Mouse (Mus musculus) embryonic facial prominence, embryonic 10.5 days (tissue): Measurements from ENCODE around the gene Nob1. TPM values are rescaled to one million over a fixed set of nuclear protein-coding genes. Genes with fewer than 3 reads are reported as not detected.
A peak's percentile ranks its signal among the peaks of the same experiment; 100 is the strongest.

Source experiments
- DNase-seq: peaks from one replicate; pipeline ENCODE4 v3.0.0-alpha.2; 2017; ENCODE audit warnings: low spot score
- H3K27ac ChIP-seq: fragments of 300-500 bp; sonication (generic); replicated peaks from 2 replicates; pipeline ENCODE4 v1.5.1; 2016; ENCODE audit warnings: mild to moderate bottlenecking
- H3K27me3 ChIP-seq: fragments of 300-500 bp; sonication (generic); replicated peaks from 2 replicates; pipeline ENCODE4 v1.6.1; 2016; ENCODE audit warnings: low read depth, mild to moderate bottlenecking; ENCODE audit not compliant: poor library complexity, severe bottlenecking
- H3K36me3 ChIP-seq: fragments of 300-500 bp; sonication (generic); replicated peaks from 2 replicates; pipeline ENCODE4 v1.6.1; 2016; ENCODE audit warnings: mild to moderate bottlenecking, moderate library complexity
- H3K4me1 ChIP-seq: fragments of 300-500 bp; sonication (generic); 2 replicates; pipeline ENCODE4 v1.6.1; 2016
- H3K4me3 ChIP-seq: fragments of 300-500 bp; sonication (generic); 2 replicates; pipeline ENCODE4 v1.5.1; 2016; ENCODE audit warnings: mild to moderate bottlenecking, moderate library complexity
- H3K9me3 ChIP-seq: fragments of 300-500 bp; sonication (generic); 2 replicates; pipeline ENCODE4 v1.6.1; 2016; ENCODE audit warnings: mild to moderate bottlenecking
- WGBS: fragments of 180-500 bp; shearing (Covaris S2); methylation state at CpG from one replicate; pipeline ENCODE4 v1.1.7; 2016; 5-methylcytosine and 5-hydroxymethylcytosine counted together
- polyA plus RNA-seq: library from polyadenylated mRNA; unstranded; fragments of >200 nt; fragmentation: Nextera tagmentation; extraction: Ambion mirVana; gene quantifications from 2 replicates; pipeline ENCODE4 v1.2.1, GENCODE M21; 2016

The Nob1 gene
- polyA plus RNA-seq, 1 experiment from 2014 or later, result 106 TPM

DNA sequence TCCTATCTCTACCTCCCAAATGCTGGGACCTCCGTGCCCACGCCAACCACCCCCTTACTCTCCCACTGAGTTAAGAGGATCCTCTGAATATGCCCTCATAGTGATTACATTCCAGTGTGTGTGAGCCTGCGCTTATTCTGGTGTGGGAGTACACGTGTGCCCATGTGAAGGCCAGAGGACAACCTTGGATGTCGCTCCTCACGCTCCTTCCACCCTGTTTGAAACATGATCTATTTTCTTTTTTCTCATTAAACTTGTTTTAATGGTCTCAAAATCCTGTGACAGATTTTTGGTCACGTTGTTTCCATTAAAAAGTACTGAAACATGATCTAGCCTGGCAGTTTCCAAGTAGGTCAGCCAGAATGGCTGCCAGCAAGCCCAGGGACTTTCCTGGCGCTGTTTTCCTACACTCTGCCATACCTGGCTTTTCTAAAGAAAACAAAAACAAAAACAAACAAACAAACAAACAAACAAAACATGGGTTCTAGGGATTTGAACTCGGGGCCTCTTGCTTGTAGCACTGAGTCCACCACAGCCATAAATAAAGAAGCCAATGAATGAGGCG is 28.7 kb downstream of the Nob1 start:
- Histone ChIP-seq H3K9me3 (no peaks in the 10 kb centered on the region), H3K36me3 (no peaks in the 10 kb centered on the region), H3K27ac (no peak overlapping the region), H3K4me3 (no peak overlapping the region), H3K4me1 (peaks cover 36% of the 10 kb centered on the region), H3K27me3 (no peaks in the 10 kb centered on the region)
- DNase-seq, result no peak
- 76% methylated on average over 10 of the region's 10 CpGs for WGBS

DNA sequence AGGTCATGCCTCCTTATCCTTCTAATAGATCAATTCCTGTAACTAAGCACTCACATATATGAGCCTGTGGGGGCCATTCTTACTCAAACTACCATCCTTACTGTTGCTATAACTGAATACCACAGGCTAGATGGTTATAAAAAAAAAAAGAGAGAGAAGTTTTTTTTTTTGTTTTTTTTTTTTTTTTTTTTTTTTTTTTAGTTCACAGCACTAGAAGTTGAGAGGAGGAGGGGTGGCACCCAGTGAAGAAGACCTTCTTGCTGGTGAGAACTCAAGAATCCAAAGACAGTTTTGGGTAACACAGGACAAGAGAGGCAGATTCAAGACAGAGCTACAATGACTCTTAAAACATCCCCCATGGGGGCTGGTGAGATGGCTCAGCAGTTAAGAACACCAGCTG is 29.5 kb downstream of the Nob1 start:
- H3K4me1 ChIP-seq, result peaks cover 33% of the 10 kb centered on the region
- H3K4me3 ChIP-seq, result no peak overlapping the region
- no peak for DNase-seq
- H3K27ac ChIP-seq, result no peak overlapping the region
- H3K27me3 ChIP-seq, result no peaks in the 10 kb centered on the region
- no peaks in the 10 kb centered on the region for H3K9me3 ChIP-seq
- no peaks in the 10 kb centered on the region for H3K36me3 ChIP-seq

DNA sequence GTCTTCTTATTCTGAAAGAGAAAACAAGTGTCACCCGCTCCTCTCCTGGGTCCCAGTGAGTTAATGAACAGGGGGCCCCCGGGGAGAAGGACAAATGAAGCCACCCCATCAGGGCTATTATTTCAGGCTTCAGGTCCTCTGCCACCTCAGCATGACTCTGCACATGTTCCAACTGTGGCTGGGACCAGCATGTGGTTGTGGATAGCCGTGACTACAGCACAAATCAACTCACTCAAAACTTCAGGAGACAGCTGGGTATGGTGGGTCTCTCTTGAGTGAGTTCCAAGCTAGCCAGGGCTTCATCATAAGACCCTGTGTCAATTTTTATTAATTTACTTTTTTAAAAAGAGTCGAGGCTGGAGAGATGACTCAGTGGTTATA is 33.7 kb downstream of the Nob1 start:
- H3K27me3 ChIP-seq, result no peaks in the 10 kb centered on the region
- peaks cover 6% of the 10 kb centered on the region for H3K4me1 ChIP-seq
- no peak for DNase-seq
- no peak overlapping the region for H3K27ac ChIP-seq
- no peaks in the 10 kb centered on the region for H3K36me3 ChIP-seq
- no peaks in the 10 kb centered on the region for H3K9me3 ChIP-seq
- 76% methylated on average over 4 of the region's 4 CpGs for WGBS
- no peak overlapping the region for H3K4me3 ChIP-seq

DNA sequence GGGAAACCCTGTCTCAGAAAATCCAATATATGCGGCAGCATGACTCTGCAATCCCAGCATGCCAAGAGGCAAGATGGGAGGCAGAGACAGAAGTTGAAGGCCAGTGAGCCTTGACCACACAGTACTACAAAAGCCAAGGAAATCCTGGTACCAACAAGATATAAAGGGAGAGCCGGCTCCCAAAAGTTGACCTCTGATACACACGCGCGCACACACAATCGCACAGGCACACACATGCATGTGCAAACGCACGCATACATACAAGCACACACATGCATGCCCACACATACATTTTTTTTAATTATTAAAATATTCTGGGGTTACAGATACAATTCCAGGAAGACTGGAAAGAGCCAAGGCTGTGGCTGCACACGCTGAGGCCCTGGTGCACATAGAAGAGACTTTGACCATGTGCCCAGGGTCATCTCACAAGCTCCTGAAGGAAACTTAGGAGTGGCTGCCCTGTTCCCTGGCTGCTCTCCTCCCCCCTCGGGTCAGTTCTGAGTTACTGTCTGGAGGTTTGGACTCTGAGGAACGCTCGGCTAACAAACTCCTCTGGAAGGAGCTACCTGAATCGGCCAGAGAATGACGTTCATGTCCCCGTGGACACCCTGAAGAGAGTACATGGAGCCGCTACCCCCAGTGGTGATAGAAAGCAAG is 34.2 kb downstream of the Nob1 start:
- no peaks in the 10 kb centered on the region for H3K27me3 ChIP-seq
- DNase-seq, result no peak

DNA sequence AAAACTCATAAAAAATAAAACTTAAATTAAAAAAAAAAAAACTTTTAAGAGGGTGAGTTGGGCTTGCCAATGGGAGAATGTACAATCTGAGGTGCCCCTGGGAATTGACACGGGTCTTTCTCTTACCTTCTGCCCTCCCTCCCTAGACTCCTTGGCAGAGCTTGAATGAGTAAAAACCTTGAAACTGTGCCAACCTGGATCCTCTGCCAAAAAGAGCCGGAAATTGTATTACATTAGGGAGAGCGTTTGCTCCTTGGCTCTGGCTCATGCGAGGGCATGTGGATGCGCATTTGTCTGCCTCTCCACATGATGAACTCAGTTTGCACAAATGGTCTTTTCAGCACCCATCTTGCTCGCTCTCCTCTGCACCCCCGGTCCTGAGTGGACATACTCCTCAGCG is 35.3 kb downstream of the Nob1 start:
- DNase-seq, result no peak
- WGBS, result 92% methylated on average over 8 of the region's 8 CpGs
- no peaks in the 10 kb centered on the region for H3K9me3 ChIP-seq
- no peaks in the 10 kb centered on the region for H3K27me3 ChIP-seq
- H3K27ac ChIP-seq, result no peak overlapping the region
- H3K4me1 ChIP-seq, result peaks cover 5% of the 10 kb centered on the region
- H3K36me3 ChIP-seq, result no peaks in the 10 kb centered on the region
- no peak overlapping the region for H3K4me3 ChIP-seq

More for the DNA sequence above, 34.2 kb downstream of the Nob1 start:
- Histone ChIP-seq H3K27ac (no peak overlapping the region), H3K9me3 (no peaks in the 10 kb centered on the region), H3K36me3 (no peaks in the 10 kb centered on the region), H3K4me3 (no peak overlapping the region), H3K4me1 (peaks cover 5% of the 10 kb centered on the region)
- 92% methylated on average over 16 of the region's 16 CpGs for WGBS

DNA sequence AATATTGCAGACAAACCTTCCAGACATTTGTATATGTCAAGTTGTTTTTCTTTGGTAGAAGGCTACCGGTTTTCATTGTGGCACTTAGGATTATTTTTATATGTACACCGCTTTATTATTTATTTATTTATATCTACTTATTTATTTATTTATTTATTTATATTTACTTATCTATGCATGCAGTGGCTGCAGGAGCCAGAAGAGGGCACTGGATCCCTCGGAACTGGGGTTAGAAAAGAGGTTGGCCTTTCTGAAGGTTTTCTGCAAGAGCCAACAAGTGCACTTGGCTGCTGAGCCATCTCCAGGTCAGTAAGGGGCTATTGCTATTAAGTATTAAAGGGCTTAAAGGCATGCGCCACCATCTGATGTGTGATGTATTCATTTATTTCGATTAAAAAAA is 37.0 kb downstream of the Nob1 start:
- Histone ChIP-seq H3K27me3 (no peaks in the 10 kb centered on the region), H3K27ac (no peak overlapping the region), H3K4me1 (peaks cover 12% of the 10 kb centered on the region), H3K4me3 (no peak overlapping the region), H3K9me3 (no peaks in the 10 kb centered on the region), H3K36me3 (no peaks in the 10 kb centered on the region)
- 65% methylated on average over 5 of the region's 5 CpGs for WGBS
- DNase-seq, result peak; percentile 49

DNA sequence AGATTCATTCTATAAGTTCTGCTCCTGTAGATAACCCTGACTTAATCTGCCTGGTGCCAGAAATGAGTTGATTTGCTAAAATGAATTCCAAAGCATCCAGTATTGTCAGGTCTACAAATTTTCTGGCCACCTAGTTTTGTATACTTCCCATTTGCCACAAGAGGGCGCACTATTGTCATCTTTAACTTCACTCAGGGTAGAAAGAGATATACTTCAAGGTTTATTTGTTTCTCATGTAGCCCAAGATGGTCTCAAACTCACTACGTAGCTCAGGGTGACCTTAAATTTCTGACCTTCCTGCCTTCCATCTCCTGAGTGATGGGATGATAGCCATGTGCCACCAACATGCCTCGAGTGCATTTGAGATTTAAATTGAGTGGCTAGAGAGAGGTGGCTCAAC is 38.2 kb downstream of the Nob1 start:
- Histone ChIP-seq H3K4me3 (no peak overlapping the region), H3K27me3 (no peaks in the 10 kb centered on the region), H3K9me3 (no peaks in the 10 kb centered on the region), H3K27ac (no peak overlapping the region), H3K36me3 (no peaks in the 10 kb centered on the region), H3K4me1 (peaks cover 12% of the 10 kb centered on the region)
- no peak for DNase-seq
- WGBS, result 32% methylated on average over 3 of the region's 3 CpGs

DNA sequence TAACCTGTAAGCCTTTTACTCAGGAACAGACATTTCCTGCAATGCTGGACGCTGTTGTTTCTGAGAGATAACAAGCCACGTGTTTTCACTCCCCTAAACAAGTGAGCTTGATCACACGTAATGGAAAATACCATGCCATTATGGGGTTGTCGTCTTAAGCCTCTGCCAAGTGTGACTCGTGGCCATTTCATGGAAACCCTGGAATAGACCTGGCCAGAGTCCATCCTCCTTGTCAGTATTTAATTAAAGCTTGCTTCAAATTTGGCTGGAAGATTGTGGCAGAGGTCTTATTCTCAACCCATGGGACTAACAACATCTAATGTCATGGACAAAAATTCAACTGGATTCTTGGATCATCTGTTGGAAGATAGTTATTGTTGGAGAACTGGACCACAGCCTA is 38.7 kb downstream of the Nob1 start:
- DNase-seq, result no peak
- 64% methylated on average over 5 of the region's 5 CpGs for WGBS
- Histone ChIP-seq H3K27ac (no peak overlapping the region), H3K36me3 (no peaks in the 10 kb centered on the region), H3K9me3 (no peaks in the 10 kb centered on the region), H3K4me3 (no peak overlapping the region), H3K4me1 (peaks cover 12% of the 10 kb centered on the region), H3K27me3 (no peaks in the 10 kb centered on the region)

DNA sequence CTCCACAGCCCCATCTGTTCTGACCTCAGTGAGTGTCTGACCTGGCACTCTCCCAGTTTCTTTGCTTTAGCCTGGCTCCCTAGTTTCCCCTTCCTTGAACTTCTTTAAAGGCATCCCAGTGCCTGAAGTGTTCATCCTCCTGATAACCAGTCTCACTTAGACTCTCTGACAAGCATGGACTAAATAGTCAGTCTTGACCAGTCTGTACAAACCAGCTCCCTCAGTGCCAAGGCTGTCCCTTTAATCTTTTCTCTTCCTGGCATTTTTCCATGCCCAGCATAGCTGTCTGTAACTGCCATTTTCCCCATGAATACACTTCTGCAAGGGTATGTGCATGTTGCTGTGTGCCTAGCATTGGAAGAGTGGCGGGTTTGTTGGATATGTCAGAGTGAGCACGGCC is 39.8 kb downstream of the Nob1 start:
- peaks cover 8% of the 10 kb centered on the region for H3K36me3 ChIP-seq
- no peaks in the 10 kb centered on the region for H3K27me3 ChIP-seq
- 90% methylated on average over 2 of the region's 2 CpGs for WGBS
- H3K9me3 ChIP-seq, result no peaks in the 10 kb centered on the region
- no peak overlapping the region for H3K27ac ChIP-seq
- no peak for DNase-seq
- no peak overlapping the region for H3K4me3 ChIP-seq
- H3K4me1 ChIP-seq, result peaks cover 12% of the 10 kb centered on the region

DNA sequence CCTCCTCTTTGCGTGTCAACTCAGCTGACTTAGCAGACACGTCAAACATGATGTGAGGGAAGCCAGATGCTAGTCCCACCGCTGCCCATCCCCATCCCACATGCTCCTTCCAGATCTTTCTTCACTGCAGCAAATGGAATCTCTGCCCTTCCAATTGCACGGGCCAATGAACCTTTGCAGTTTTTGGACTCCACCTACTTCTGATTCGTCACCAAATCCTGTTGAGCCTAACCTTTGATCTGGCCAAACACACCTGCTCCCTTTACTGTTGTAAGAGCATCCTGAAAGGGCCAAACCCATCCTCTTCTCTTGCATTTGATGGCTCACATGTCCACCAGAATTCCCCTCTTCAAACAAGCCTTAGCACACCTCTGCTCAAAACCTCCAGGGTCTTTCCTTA is 40.2 kb downstream of the Nob1 start:
- peaks cover 11% of the 10 kb centered on the region for H3K36me3 ChIP-seq
- WGBS, result 68% methylated on average over 5 of the region's 5 CpGs
- H3K9me3 ChIP-seq, result no peaks in the 10 kb centered on the region
- H3K4me1 ChIP-seq, result peaks cover 12% of the 10 kb centered on the region
- no peak overlapping the region for H3K27ac ChIP-seq
- no peaks in the 10 kb centered on the region for H3K27me3 ChIP-seq
- no peak overlapping the region for H3K4me3 ChIP-seq
- DNase-seq, result no peak

DNA sequence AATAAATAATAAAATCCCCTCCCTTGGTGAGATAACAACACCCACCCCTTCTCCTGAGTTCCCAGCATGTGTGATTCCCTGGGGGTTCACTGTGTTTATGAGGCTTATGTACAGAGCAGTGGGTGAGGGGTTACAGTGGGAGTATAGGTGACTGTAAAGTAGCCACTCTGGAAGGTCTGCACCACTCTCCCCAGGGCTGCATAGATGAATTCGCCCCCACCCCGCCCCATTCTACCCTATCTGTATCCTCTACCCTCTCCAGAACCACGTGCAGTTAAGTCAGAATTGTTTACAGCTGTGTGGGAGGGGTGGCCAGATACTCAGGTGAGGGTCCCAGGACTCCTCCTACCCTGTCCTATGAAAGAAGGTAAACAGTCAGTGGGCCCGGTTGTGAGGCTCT is 42.0 kb downstream of the Nob1 start:
- H3K9me3 ChIP-seq, result no peaks in the 10 kb centered on the region
- WGBS, result 71% methylated on average over 4 of the region's 4 CpGs
- DNase-seq, result no peak

DNA sequence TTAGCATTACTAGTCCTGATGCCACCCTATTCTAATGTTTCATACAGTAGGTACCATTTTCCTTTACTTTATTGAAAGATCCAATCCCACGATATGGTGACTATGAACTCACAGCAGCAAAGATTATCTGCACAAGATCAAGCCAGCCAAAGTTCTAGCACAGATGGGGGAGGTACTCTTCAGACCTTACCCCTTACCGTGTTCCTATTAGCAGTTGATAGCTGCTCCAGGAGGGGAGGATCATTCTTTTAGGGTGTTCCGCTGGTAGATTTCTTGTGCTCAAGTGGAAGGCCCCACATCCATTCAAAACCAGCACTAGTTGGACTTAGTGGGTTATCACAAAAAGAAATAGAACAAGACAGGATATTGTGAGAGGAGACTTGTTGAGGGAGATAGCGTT is 43.2 kb downstream of the Nob1 start:
- H3K4me3 ChIP-seq, result no peak overlapping the region
- WGBS, result 93% methylated on average over 4 of the region's 4 CpGs
- DNase-seq, result no peak
- peaks cover 6% of the 10 kb centered on the region for H3K4me1 ChIP-seq
- H3K27ac ChIP-seq, result no peak overlapping the region
- no peaks in the 10 kb centered on the region for H3K9me3 ChIP-seq
- H3K36me3 ChIP-seq, result peaks cover 29% of the 10 kb centered on the region
- no peaks in the 10 kb centered on the region for H3K27me3 ChIP-seq

More for the DNA sequence above, 42.0 kb downstream of the Nob1 start:
- Histone ChIP-seq H3K4me3 (no peak overlapping the region), H3K27me3 (no peaks in the 10 kb centered on the region), H3K4me1 (peaks cover 6% of the 10 kb centered on the region), H3K27ac (no peak overlapping the region), H3K36me3 (peaks cover 28% of the 10 kb centered on the region)

DNA sequence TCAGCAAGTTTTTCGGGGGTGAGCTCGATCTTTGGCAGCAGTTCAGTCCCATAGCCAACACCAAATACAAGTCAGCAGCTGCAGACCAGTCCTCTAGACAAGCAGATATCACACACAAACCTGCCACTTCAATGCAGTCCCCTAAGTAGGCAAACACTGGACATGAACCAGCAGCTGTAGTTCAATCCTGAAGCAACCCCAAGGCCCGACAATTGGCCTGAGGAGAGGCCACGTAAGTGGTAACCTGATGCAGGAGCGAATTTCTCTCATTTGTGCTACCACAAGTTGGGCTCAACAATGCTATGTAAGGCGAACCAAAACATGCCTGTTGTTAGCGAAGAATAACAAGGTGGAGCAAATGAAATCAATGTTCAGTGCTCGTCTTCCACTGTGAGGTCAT is 44.1 kb downstream of the Nob1 start:
- no peaks in the 10 kb centered on the region for H3K27me3 ChIP-seq
- peaks cover 31% of the 10 kb centered on the region for H3K36me3 ChIP-seq
- no peak overlapping the region for H3K4me3 ChIP-seq
- DNase-seq, result no peak
- WGBS, result 93% methylated on average over 8 of the region's 8 CpGs
- H3K9me3 ChIP-seq, result no peaks in the 10 kb centered on the region
- no peak overlapping the region for H3K27ac ChIP-seq
- H3K4me1 ChIP-seq, result peaks cover 6% of the 10 kb centered on the region
